Mouse (Mus musculus): ENCODE results near the gene Rnf113a2.

Rnf113a2 gene

DNA sequence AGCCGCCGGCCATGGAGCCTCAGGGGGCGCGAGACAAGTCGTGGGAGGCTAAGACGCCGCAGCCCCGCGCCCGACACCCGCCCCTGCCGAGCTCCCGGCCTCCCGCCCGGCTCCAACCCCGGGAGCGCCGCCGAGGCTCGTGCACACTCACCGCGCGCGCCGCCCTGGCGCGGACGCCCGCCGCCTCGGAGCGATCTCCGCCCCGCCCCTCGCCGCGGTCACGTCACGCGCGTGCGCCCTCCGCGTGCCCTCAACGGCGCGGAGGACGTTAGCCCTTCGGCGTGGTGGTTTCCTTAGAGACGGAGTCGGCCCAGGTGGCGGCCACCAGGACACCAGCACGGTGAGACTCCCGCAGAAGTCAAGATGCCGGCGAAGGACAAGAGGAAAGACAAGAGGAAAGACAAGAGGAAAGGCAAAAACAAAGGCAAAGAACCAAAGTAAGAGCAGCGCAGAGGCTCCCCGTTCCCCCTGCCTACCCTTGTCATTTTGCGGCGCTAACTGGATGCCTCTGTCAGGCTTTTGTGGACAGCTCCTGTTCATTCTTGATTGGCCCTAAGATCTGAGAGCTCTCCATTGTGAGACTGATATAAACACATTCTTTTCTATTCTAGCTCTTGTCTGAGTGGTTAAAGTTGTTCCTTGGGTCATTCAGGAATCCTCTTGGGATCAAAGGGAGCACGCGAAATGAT lies 8.0 kb upstream of the Rnf113a2 start, which contains the start of the genes Entpd5 and Bbof1:
TSS of gene Entpd5 (minus strand) at position 211 of the 689 bp plus-strand sequence.
TSS of gene Bbof1 (plus strand) at position 253 of the 689 bp plus-strand sequence.
- peak; percentile 91 for DNase-seq

DNA sequence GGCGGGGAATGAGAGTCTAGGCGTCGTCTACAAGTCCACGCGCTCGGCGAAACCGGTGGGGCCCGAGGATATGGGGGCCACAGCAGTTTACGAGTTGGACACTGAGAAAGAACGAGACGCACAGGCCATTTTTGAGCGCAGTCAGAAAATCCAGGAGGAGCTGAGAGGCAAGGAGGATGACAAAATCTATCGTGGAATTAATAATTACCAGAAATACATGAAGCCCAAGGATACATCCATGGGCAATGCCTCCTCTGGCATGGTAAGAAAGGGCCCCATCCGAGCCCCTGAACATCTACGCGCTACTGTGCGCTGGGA lies 568 bp downstream of the Rnf113a2 start:
- no peak for DNase-seq

DNA sequence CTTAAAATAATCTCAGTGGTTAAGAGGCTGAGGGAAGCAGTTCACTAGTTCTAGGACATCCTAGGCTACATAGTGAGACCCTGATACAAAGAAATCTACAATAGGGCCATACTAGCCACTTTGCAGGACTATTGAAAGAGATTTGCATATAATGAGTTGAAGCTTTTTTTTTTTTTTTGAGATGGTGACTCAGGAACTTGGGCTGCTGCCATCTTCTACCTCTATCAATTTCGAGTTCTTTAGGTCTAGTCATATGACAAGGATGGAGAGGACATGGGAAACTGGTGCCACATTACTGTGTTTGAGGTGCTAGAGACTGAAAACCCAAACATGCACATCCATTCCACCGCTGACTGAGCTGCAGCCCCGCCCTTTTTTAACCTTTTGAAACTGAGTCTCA lies 7.0 kb downstream of the Rnf113a2 start:
- no peak for DNase-seq

DNA sequence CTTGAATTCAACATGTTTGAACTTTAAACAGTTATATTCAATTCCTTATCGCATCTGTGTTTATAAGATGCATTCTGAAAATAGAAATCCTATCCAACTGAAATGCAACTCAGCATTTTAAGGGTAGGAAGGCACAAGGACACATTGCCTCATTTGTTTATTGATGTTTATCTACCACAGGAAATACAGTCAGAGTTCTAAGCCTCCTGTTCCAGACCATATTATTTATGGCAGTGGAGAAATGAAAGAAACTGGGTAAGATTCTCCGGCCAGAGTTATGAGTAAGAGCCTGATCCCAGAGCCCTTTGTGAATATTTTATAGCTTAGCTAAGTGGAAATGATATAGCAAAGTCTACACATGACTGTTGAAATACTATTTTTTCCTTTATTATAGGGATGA lies 12.8 kb downstream of the Rnf113a2 start:
- DNase-seq, result no peak

DNA sequence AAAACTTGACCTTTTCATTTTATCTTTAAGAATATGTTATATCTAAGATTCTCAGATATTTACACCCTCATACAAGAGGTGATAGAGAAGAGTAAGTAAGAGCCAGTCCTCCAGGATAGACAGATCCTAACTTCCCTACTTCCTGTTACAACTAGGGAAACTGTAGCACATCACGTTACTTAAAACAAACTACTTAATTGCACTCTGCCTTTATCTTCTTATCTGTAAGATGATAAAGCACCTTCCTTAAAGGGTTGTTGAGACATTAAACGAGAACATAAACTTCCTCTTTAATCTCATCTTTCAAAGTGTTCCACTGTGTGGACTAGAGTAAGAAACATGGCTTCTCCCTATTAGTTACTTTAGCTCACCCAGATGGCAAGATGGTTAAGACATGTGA lies 21.7 kb downstream of the Rnf113a2 start:
- no peak for DNase-seq

DNA sequence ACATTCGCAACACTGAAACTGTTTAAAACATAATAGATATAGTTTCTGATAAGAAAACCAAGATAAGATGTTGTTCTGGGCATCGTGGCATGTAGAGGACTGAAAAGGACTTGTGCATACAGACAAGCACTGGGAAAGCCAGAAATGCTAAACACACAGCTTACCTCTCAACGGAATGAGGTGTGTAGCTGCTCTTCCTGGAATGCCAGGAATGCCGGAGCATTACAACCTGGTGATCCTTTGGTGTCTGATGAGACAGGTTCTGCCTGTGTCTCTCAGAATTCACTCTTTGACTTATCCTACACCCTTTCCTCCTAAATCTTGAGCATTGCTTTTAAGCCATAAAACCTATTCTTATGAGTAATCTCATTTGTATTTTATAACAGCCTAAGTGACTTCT lies 25.5 kb downstream of the Rnf113a2 start:
- DNase-seq, result no peak

DNA sequence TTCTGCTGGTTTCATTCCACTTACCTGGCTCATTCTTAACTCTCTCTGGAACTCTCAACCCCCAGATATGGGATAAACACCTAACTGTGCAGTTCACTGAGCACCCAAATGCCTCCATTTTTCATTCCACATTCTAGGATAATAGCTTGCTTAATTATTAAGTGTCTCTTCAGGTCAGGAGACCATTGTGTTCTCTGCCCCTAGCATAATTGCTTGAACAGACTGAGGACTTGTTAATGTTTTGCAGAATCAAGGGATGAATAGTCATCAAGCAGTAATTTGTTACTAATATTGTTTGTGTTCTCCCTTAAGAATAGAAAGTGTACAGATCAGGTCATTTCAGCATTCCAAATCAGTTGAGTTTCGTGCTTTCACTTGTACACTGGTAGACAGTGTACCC lies 30.4 kb downstream of the Rnf113a2 start:
- no peak for DNase-seq

DNA sequence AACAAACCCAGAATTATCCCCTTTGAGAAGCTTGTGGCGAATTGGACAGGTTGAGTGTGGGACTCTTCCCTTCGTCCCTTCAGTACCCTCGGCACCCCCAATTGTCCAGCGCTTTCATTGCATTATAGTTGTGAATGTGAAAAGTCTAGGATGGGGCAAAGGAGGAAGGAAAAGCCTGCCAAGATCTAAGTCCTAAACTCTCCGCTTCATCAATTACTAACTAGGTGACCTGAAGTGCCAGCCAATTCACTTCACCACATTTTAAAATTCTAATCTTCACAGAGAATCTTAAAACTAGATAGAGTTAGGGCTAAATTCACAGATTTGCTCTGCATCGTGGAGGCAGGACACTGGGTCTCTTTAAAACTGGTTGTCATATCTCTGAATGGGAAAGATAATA lies 31.2 kb downstream of the Rnf113a2 start:
- DNase-seq, result no peak

DNA sequence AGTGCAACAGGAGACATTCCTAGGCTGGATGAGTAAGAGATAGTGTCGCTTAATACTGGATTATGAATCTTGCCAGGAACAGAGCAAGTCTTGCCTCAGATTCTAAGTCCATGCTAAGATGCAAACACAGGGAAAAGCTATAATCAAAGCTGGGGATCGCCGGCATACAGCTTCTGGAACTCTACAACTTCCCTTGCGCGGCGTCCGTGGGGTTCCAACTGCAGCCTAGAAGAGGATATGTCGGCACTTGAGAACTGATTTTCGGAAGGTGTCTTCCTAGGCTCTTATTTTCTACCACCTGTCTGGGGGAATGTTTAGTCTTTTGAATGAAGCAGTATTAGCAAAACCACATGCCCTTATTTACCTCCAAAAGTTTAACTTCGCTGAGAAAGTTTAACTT lies 32.9 kb downstream of the Rnf113a2 start:
- no peak for DNase-seq

DNA sequence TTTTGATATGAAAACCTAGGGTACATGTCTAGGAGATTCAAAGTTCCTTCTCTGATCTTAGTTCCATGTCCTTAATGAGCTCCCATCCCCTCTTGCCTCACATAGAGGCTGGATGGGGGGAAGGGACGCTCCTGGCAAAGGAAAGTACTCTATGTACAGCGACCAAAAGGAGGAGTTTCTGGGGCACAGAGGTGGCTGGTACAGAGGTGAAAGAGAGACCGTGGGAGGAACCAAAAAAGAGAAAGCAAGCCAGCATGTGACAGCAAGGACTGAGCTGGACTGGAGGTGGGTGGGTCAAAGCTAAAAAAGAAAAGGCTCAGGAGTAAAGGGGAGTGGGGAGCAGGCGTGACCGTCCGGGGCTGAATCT lies 33.3 kb downstream of the Rnf113a2 start:
- DNase-seq, result no peak

DNA sequence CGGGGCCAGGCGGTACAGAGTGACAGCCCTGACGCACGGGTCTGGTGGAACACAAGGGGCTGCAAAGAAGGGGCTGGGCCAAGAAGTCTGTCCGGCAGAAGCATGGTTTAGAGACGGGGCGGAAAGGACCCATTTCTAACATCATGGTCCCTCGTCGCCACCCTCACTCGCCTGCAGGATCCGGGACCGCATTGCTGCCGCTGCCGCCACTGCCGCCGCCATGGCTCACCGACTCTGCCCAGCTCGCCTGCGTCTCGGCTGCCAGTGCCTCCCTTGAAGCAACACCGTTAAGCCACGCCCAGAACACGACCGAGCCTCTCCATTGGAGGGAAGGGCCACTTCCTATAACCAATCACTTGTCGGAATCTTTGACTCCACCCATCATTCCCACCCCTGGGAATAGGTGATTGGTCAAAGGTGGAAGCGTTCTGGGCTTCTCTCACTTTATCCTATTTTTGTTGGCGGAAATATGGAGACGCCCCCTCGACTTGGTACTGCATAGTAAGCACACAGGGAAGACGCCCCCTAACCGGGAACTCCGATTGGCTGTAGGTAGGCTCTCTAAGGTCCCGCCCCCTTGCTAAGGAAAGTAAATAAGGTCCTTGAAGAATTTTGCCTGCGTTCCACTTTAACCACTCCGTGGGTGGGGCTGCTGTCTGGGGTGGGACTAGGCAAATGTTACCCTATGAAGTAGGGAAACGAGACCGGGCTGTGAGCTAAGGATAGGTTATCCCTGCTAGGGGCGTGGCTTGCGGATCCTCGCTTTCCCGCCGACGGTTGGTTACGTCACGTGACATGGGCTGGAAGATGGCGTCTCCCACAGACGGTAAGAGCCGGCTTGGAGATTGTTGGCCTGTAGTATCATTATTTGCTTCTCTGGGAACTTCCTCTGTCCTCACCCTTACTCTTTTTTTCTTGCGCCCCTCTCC lies 34.0 kb downstream of the Rnf113a2 start, which contains the start of the genes Aldh6a1 and Lin52:
TSS of gene Aldh6a1 (minus strand) at position 287 of the 929 bp plus-strand sequence.
TSS of gene Lin52 (plus strand) at position 705 of the 929 bp plus-strand sequence.
- DNase-seq, result peak; percentile 99

DNA sequence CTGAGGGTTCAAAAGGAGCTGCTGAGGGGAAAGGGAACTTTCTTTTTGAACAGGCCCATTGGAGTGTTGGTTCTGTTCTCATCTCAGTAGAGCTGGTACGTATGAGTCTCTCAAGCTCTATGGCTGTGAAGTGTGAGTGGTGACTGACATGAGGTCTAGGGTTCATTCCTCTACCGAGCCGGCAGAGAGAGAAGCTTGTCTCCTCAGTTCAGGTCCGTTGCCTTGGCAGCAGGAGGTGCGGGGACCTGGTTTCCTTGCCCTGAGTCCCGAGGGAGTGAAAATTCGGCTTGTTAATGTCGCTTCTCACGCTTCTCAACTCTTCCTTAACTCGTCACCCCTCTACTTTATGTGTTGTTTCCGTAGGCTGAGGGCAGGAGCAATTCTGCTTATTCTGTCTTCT lies 34.8 kb downstream of the Rnf113a2 start:
- DNase-seq, result peak; percentile 29

DNA sequence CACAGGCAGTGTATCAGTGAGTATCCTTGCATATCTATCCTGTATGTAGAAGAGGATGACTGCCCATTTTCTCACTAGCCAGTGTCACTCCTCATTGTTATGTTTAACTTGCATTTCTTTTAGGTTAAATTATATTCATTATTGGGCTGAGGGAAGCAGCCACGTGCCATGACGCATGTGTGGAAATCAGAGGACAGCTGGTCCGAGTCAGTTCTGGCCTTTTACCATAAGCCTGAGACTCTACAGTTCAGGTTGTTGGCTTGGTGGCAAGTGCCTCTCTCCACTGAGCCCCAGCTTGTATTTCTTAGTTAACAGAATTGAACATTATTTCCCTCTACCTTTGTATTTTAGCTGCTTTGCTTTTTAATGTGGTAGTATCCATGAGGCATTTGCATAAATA lies 39.9 kb downstream of the Rnf113a2 start:
- DNase-seq, result no peak

DNA sequence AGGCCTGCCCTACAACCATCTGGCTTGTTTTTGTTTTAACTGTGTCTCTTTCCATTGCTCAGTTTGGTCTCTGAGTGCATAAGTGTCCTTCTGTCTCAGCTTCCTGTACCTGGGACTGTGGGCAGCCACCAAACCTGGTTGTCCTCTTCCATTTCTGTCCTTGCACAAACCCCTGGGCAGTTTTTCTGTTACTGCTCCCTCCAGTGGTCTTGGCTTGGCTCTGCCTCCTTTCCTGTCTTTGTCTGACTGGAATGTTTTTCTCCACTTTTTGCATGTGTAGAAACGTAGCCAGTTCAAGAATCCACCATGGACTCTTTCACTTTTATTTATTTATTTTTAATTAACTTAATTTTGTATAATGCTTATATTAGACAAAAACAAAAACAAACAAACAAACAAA lies 42.8 kb downstream of the Rnf113a2 start:
- no peak for DNase-seq

DNA sequence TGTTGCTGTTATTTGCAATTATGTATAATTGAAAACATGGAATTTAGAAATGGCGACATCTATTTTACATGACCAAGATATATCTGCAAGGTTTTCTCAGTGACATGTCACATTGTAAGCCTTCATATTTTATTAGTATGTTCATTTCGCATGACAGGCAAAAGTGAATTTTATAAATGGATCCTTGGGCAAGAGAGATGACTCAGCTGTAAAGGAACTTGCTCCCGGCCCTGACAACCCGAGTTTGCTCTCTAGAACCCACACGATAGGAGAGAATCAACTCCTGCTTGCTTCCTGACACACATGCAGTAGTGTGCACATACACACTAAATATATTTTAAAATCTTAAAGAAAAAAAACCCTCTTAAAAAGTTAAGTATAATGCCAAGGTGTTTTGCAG lies 44.4 kb downstream of the Rnf113a2 start:
- DNase-seq, result no peak

DNA sequence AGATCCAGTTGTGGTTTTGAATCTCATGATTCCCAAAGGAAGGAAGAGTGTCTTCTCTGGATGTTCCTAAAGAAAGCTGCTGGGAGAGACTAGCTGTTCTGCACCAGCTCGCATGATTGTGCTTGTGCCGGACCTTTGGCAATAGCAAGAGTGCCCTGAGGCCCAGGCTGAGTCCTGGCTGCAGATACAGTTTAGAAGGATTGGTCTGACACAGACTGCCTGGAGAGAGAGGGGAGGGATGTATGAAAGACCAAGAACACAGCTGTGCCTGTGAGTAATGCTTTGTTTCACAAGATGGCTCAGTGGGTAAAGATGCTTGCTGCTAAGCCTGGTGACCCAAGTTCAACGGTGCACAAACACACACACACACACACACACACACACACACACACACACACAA lies 45.9 kb downstream of the Rnf113a2 start:
- no peak for DNase-seq
